Mouse (Mus musculus): Measurements from ENCODE around the gene Slc25a34. TPM values are rescaled to one million over a fixed set of nuclear protein-coding genes. Genes with fewer than 3 reads are reported as not detected.

Slc25a34 gene
- polyA plus RNA-seq, 1 experiment: 0.42 TPM

GRCm38 (mm10) chr4:141656932-141657331 lies 33.3 kb upstream of the Slc25a34 start:
- no peak for DNase-seq (ENCODE audit: low read depth)
- no peak for TF ChIP-seq POLR2A (IDR thresholded peaks at IDR 0.05; ENCODE audit: borderline replicate concordance, extremely low read depth, insufficient read depth, insufficient read length, poor library complexity, severe bottlenecking)
- TF ChIP-seq CTCF (IDR thresholded peaks at IDR 0.05; ENCODE audit: borderline replicate concordance, extremely low read depth, insufficient read depth, insufficient read length): no peak

- TF ChIP-seq POLR2A (IDR thresholded peaks at IDR 0.05; ENCODE audit: borderline replicate concordance, extremely low read depth, insufficient read depth, insufficient read length, poor library complexity, severe bottlenecking) (no peak), CTCF (IDR thresholded peaks at IDR 0.05; ENCODE audit: borderline replicate concordance, extremely low read depth, insufficient read depth, insufficient read length) (no peak)
- no peak for DNase-seq (ENCODE audit: low read depth)
These were observed 32.4 kb upstream of the Slc25a34 start for GRCm38 (mm10) chr4:141655908-141656608.

- no peak for TF ChIP-seq CTCF (IDR thresholded peaks at IDR 0.05; ENCODE audit: borderline replicate concordance, extremely low read depth, insufficient read depth, insufficient read length)
- no peak for TF ChIP-seq POLR2A (IDR thresholded peaks at IDR 0.05; ENCODE audit: borderline replicate concordance, extremely low read depth, insufficient read depth, insufficient read length, poor library complexity, severe bottlenecking)
- no peak for DNase-seq (ENCODE audit: low read depth)
These were observed 30.9 kb upstream of the Slc25a34 start for GRCm38 (mm10) chr4:141654509-141654908.

- DNase-seq (ENCODE audit: low read depth): peak; percentile 15
- no peak for TF ChIP-seq CTCF (IDR thresholded peaks at IDR 0.05; ENCODE audit: borderline replicate concordance, extremely low read depth, insufficient read depth, insufficient read length)
- TF ChIP-seq POLR2A (IDR thresholded peaks at IDR 0.05; ENCODE audit: borderline replicate concordance, extremely low read depth, insufficient read depth, insufficient read length, poor library complexity, severe bottlenecking): no peak
These were observed 30.2 kb upstream of the Slc25a34 start for GRCm38 (mm10) chr4:141653813-141654212.

- TF ChIP-seq CTCF (IDR thresholded peaks at IDR 0.05; ENCODE audit: borderline replicate concordance, extremely low read depth, insufficient read depth, insufficient read length): no peak
- TF ChIP-seq POLR2A (IDR thresholded peaks at IDR 0.05; ENCODE audit: borderline replicate concordance, extremely low read depth, insufficient read depth, insufficient read length, poor library complexity, severe bottlenecking): no peak
- no peak for DNase-seq (ENCODE audit: low read depth)
These were observed 29.4 kb upstream of the Slc25a34 start for GRCm38 (mm10) chr4:141653044-141653443.

- DNase-seq (ENCODE audit: low read depth): peak; percentile 11
- no peak for TF ChIP-seq CTCF (IDR thresholded peaks at IDR 0.05; ENCODE audit: borderline replicate concordance, extremely low read depth, insufficient read depth, insufficient read length)
- TF ChIP-seq POLR2A (IDR thresholded peaks at IDR 0.05; ENCODE audit: borderline replicate concordance, extremely low read depth, insufficient read depth, insufficient read length, poor library complexity, severe bottlenecking): no peak
These were observed 28.3 kb upstream of the Slc25a34 start for GRCm38 (mm10) chr4:141651944-141652343.

GRCm38 (mm10) chr4:141651286-141651685 lies 27.7 kb upstream of the Slc25a34 start:
- no peak for DNase-seq (ENCODE audit: low read depth)
- no peak for TF ChIP-seq CTCF (IDR thresholded peaks at IDR 0.05; ENCODE audit: borderline replicate concordance, extremely low read depth, insufficient read depth, insufficient read length)
- TF ChIP-seq POLR2A (IDR thresholded peaks at IDR 0.05; ENCODE audit: borderline replicate concordance, extremely low read depth, insufficient read depth, insufficient read length, poor library complexity, severe bottlenecking): no peak

- no peak for TF ChIP-seq CTCF (IDR thresholded peaks at IDR 0.05; ENCODE audit: borderline replicate concordance, extremely low read depth, insufficient read depth, insufficient read length)
- TF ChIP-seq POLR2A (IDR thresholded peaks at IDR 0.05; ENCODE audit: borderline replicate concordance, extremely low read depth, insufficient read depth, insufficient read length, poor library complexity, severe bottlenecking): no peak
- peak; percentile 72 for DNase-seq (ENCODE audit: low read depth)
These were observed 25.6 kb upstream of the Slc25a34 start for GRCm38 (mm10) chr4:141649244-141649643.

- no peak for DNase-seq (ENCODE audit: low read depth)
- TF ChIP-seq CTCF (IDR thresholded peaks at IDR 0.05; ENCODE audit: borderline replicate concordance, extremely low read depth, insufficient read depth, insufficient read length): no peak
These were observed 24.6 kb upstream of the Slc25a34 start for GRCm38 (mm10) chr4:141648262-141648661.

GRCm38 (mm10) chr4:141647187-141647586 lies 23.6 kb upstream of the Slc25a34 start:
- no peak for DNase-seq (ENCODE audit: low read depth)
- TF ChIP-seq POLR2A (IDR thresholded peaks at IDR 0.05; ENCODE audit: borderline replicate concordance, extremely low read depth, insufficient read depth, insufficient read length, poor library complexity, severe bottlenecking) (no peak), CTCF (IDR thresholded peaks at IDR 0.05; ENCODE audit: borderline replicate concordance, extremely low read depth, insufficient read depth, insufficient read length) (no peak)

- no peak for DNase-seq (ENCODE audit: low read depth)
- TF ChIP-seq POLR2A (IDR thresholded peaks at IDR 0.05; ENCODE audit: borderline replicate concordance, extremely low read depth, insufficient read depth, insufficient read length, poor library complexity, severe bottlenecking): no peak
- no peak for TF ChIP-seq CTCF (IDR thresholded peaks at IDR 0.05; ENCODE audit: borderline replicate concordance, extremely low read depth, insufficient read depth, insufficient read length)
These were observed 22.4 kb upstream of the Slc25a34 start for GRCm38 (mm10) chr4:141645988-141646387.

- TF ChIP-seq POLR2A (IDR thresholded peaks at IDR 0.05; ENCODE audit: borderline replicate concordance, extremely low read depth, insufficient read depth, insufficient read length, poor library complexity, severe bottlenecking) (no peak), CTCF (IDR thresholded peaks at IDR 0.05; ENCODE audit: borderline replicate concordance, extremely low read depth, insufficient read depth, insufficient read length) (no peak)
These were observed 19.7 kb upstream of the Slc25a34 start for GRCm38 (mm10) chr4:141643118-141643855.

More at GRCm38 (mm10) chr4:141643118-141643855, 19.7 kb upstream of the Slc25a34 start:
- peak; percentile 89 for DNase-seq (ENCODE audit: low read depth)
